Mouse (Mus musculus) yolk sac, embryonic 10.5 days (tissue): ENCODE data around the gene Eva1c.

Source experiments
- DNase-seq: peaks from one replicate; pipeline ENCODE4 v3.0.0-alpha.2; 2017; ENCODE audit warnings: low spot score

Gene Eva1c

GRCm38 (mm10) chr16:90826041-90826440 lies 478 bp upstream of the Eva1c start:
- no peak for DNase-seq

GRCm38 (mm10) chr16:90827498-90827897 lies 979 bp downstream of the Eva1c start:
- no peak for DNase-seq

- DNase-seq = no peak
These were observed 2.6 kb downstream of the Eva1c start for GRCm38 (mm10) chr16:90829136-90829535.

GRCm38 (mm10) chr16:90829894-90830685 lies 3.6 kb downstream of the Eva1c start:
- DNase-seq = peak; percentile 74

- DNase-seq = peak; percentile 41
These were observed 4.3 kb downstream of the Eva1c start for GRCm38 (mm10) chr16:90830686-90831439.

GRCm38 (mm10) chr16:90831676-90832075 lies 5.2 kb downstream of the Eva1c start:
- no peak for DNase-seq

- no peak for DNase-seq
These were observed 6.0 kb downstream of the Eva1c start for GRCm38 (mm10) chr16:90832495-90832894.

- no peak for DNase-seq
These were observed 6.7 kb downstream of the Eva1c start for GRCm38 (mm10) chr16:90833041-90833791.

- no peak for DNase-seq
These were observed 10.9 kb downstream of the Eva1c start for GRCm38 (mm10) chr16:90837431-90837830.

- DNase-seq = no peak
These were observed 15.6 kb downstream of the Eva1c start for GRCm38 (mm10) chr16:90842164-90842563.

- no peak for DNase-seq
These were observed 18.5 kb downstream of the Eva1c start for GRCm38 (mm10) chr16:90845038-90845437.

- no peak for DNase-seq
These were observed 19.1 kb downstream of the Eva1c start for GRCm38 (mm10) chr16:90845591-90845990.

- DNase-seq = no peak
These were observed 22.2 kb downstream of the Eva1c start for GRCm38 (mm10) chr16:90848697-90849096.

GRCm38 (mm10) chr16:90849262-90849661 lies 22.7 kb downstream of the Eva1c start:
- no peak for DNase-seq

GRCm38 (mm10) chr16:90850881-90851280 lies 24.4 kb downstream of the Eva1c start:
- no peak for DNase-seq

- DNase-seq = no peak
These were observed 25.3 kb downstream of the Eva1c start for GRCm38 (mm10) chr16:90851621-90852334.

GRCm38 (mm10) chr16:90856552-90857200 lies 30.2 kb downstream of the Eva1c start:
- DNase-seq = no peak

- DNase-seq = no peak
These were observed 31.7 kb downstream of the Eva1c start for GRCm38 (mm10) chr16:90858206-90858605.

- no peak for DNase-seq
These were observed 36.5 kb downstream of the Eva1c start for GRCm38 (mm10) chr16:90863036-90863435.

GRCm38 (mm10) chr16:90863468-90864046 lies 37.0 kb downstream of the Eva1c start:
- no peak for DNase-seq

- no peak for DNase-seq
These were observed 38.2 kb downstream of the Eva1c start for GRCm38 (mm10) chr16:90864693-90865092.
